Mouse (Mus musculus) gastrocnemius, adult 8-10 months (tissue): ENCODE data around the gene Yod1. TPM values are rescaled to one million over a fixed set of nuclear protein-coding genes. Genes with fewer than 3 reads are reported as not detected.

Experiments used
- DNase-seq, 2 experiments: peaks; one replicate each; pipeline ENCODE4 v3.0.0; 2022; ENCODE audit warnings: low spot score in 2 of 2
- total RNA-seq, 4 experiments: library from RNA; stranded (reverse); gene quantifications; 2 replicates each; pipeline ENCODE4 v1.2.4; 2022

Gene Yod1
- total RNA-seq, 4 experiments from 2014 or later, result 2.9 to 4.0 (median 3.4) TPM

DNA sequence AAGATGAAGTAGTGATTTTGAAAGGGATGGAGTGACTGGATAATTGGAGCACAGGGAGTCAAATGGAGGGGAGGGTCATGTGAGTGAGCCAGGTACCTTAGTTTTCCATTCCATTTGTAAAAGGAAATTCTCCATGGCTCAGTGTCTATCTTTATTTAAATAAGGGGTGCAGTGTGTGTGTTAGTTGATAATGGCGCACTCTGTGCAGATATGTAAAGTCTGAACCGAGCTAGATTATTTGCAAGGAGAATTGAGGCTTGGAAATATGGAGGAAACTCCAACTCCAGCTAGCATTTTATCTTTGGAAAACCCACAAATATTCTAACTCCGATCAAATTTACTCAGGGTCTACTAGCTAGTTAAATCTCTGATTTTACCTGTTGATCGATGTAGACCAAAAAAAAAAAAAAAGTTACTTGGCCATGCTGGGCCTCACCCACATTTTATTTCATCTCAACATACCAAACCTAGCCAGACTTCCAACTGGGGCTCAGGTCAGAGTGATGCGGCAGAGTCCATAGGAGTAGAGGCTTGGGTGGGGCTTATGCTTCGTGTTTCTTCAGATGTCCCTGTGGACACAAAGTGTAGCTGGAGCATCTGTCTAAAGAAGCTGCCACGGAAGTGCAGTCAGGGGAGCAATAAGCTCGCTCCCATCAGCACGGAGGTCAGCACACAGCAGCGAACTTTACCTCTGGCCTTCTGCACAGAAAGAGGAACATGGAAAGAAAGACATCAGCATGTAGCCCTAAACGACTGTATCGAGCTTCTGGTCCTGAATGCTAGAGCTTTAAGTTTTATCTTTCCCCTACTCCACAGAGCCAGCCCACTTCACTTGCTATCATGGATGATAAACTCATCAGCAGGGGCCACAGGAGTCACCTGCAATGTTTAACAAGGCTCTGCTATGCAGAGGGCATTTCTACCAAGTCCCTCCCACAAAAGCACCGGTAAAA, 15.9 kb downstream of the Yod1 start:
- no peak for DNase-seq

DNA sequence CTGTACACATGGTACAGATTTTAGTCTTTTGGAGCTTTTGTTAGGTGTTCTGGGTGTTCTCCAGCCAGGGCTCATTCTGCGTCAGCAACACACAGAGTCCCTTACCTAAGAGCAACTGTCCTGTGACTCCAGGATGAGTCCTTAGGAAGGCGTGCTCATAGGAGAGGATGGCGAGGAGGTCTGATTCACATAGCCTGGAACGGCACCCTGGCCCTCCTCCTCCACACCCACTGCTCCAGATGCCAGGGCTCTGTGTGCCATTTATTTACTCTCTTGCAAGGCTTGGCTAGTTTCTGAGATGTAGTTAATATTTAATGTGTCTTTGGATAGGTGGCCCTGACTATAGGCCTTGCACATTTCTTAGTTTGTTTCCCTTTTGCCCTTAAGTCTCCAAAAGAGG, 16.5 kb downstream of the Yod1 start:
- DNase-seq, result no peak

GRCm38 (mm10) chr1:130734452-130734851, 17.3 kb downstream of the Yod1 start:
- DNase-seq, result no peak

- DNase-seq, result no peak
Measured at GRCm38 (mm10) chr1:130734852-130735251, 17.7 kb downstream of the Yod1 start.

- no peak for DNase-seq
Measured at GRCm38 (mm10) chr1:130737411-130737881, 20.3 kb downstream of the Yod1 start.

GRCm38 (mm10) chr1:130737916-130738315, 20.8 kb downstream of the Yod1 start:
- DNase-seq, result no peak

GRCm38 (mm10) chr1:130738551-130739106, 21.5 kb downstream of the Yod1 start:
- DNase-seq, result no peak

GRCm38 (mm10) chr1:130739636-130740035, 22.5 kb downstream of the Yod1 start:
- DNase-seq, result no peak

DNA sequence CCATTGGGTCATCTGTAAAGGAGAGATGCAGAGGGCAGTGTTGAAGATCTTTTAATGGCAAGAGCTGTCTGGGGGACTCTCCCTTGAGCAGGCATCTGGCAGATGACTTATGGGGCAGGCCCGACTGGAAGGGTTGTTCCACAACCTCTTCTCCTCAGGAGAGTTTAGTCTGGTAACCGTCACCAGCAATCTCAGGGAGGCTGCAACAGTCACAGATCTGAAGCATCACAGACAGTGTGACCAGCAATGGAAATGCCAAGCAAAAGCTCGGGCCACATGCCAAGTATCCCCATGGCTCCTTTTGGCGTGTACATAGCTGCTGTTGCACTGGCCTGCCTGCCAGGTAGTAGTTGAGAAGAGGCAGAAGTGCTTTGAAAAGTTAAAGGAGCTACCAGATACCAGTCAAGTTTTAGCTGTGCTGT, 23.1 kb downstream of the Yod1 start:
- DNase-seq, result no peak

GRCm38 (mm10) chr1:130740781-130741720, 23.9 kb downstream of the Yod1 start:
- DNase-seq, result no peak

DNA sequence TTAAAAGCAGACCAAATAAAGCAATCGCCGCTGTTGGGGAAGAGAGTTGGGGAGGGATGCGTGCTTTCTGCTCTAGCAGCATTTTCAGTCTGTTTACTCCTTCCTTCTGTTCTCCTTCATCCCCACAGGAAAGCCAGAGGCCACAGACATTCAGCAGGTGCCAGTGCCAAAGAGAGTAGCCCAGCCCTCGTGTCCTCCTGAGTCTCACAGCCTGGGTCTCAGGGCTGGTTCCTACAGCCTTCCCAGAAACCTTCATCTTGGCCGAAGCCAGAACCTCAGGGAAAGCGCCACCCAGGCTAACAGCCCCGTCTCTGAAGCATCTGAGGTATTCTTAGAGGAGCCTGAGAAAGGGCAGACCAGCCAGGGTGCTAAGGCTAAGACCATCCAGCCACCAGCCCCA, 25.1 kb downstream of the Yod1 start:
- no peak for DNase-seq

DNA sequence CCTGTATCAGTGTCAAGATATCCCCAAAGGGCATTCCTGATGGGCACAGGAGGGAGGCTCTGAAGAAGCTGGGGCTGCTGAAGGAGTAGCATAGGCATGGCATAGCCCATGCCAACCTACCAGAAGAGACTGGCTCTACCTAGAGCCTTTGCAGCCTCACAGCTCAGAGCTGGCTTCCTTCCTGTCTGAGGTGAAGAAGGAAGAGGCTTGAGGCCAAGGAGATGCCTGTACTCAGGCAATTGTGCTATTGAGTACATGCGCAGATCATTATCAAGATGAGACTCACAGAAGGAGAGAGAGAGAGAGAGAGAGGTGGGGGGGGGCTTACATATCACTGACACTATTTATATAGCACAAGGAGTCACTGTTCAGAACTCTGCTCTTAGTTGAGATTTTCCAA, 26.6 kb downstream of the Yod1 start:
- no peak for DNase-seq

DNA sequence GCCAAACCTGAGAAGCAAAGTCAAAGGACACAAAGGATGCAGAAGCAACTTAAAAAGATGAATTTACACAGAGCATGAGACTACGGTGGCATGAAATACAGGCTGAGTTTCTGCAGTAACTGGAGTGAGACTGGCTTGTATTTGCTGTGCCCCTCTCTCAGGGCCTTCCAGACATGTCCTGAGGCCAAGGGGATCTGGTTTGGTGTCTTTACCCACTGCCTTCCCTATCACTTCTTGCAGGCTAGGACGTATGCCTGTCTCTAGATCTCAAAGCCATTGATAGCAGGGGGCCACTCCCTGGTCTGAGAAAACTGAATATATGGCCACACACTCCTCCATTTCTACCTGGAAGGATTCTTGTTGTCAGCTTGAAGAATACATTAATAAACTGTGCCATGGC, 27.1 kb downstream of the Yod1 start:
- DNase-seq, result no peak

DNA sequence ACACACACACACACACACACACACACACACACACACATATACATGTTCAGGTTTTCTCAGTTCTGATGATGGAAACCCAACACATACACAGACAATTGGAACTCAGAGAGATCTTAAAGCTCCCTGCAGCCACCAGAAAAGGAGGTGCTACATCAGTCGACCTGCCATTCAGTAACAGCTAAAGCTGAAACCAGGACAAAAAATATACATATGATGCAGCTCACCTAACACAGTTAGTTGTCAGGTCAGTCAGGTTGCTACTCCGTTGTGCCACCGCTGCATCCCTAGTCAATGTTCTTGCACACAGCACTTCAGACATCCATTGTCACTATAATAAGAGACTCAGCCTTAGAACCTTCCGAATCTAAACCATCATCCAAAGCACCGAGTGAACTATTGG, 27.8 kb downstream of the Yod1 start:
- no peak for DNase-seq

- no peak for DNase-seq
Measured at GRCm38 (mm10) chr1:130745591-130745990, 28.5 kb downstream of the Yod1 start.

GRCm38 (mm10) chr1:130746819-130747218, 29.7 kb downstream of the Yod1 start:
- DNase-seq, result no peak

GRCm38 (mm10) chr1:130759689-130760088, 42.6 kb downstream of the Yod1 start:
- no peak for DNase-seq

DNA sequence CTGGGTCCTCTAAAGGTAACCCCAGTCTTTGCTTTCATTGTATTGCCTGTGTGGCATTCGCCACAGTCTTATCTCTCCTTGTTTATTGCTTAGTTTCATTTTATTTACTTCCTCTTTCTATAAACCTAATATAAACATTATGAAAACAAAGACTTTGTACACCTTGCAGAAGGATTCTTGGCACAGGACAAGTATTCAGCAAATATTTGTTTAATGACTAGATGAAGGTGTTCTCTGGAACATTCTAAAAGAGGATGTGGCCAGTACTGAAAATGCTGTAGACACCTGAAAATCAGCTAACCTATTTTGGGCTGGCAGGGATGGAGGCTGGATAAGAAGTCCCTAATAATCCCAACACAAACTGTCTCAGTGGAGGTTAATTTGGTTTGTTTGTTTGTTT, 44.5 kb downstream of the Yod1 start:
- DNase-seq, result no peak

DNA sequence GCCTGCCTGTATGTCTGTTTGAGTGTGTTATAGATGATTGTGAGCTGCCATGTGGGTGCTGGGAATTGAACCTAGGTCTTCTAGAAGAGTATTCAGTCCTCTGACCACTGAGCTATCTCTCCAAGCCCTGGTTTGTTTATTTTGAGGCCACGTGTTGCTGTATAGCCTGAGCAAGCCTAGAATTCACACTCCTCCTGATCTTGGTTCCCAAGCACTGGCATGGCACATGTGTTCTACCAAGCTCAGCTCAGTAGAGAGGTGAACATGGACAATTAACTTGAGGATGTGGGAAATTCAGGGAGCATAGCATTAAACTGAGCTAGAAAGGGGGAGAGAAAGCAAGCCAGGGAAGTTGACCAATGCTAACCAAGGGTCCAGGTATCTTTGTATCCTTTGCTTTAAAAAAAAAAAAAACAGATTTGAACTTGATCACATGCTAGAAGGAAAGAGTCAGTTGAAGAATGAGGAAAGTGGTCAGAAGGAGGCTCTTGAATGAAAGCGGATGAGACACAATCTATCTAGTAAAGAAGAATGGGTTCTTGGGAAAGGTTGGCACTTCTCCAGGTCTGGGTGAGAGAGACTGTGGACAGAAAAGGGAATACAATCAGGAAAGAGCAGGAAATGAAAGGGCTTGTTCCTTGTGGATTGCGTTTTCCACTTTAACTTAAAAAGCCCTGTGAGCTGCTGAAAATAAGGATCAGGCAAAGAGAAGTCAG, 45.1 kb downstream of the Yod1 start:
- no peak for DNase-seq

DNA sequence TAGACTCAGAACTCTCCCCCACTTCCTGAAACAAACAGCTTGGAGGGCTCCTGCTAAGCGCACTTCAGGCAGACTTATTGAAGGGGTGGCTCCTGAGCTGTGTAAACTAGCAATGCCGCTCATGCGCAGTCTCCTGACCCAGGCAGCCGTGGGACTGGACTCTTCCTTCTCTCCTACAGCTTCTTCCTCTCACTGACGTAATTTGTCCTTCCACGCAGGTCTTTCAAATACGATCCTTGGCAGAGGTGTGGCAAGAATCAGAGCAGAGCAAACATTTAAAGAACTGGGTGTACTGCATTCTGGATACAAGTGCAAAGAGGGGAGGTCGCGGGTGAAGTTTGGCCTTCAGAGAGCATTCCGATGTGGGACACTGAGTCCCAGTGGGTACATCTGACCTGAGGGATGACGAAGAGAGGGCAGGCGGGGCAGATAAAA, 46.9 kb downstream of the Yod1 start:
- no peak for DNase-seq

- peak in 1 of 2 experiments; percentile 15 for DNase-seq
Measured at GRCm38 (mm10) chr1:130767066-130767465, 49.9 kb downstream of the Yod1 start.
